Mouse (Mus musculus) forelimb bud, embryonic 11.5 days (tissue): ENCODE measurements at regions not wholly inside any gene's neighbourhood (a gene's known extent, or its start where the extent isn't known, plus 50 kb on each side); places are given as distances from the start of the nearest gene placed in this dataset.

Source experiments
- DNase-seq: peaks from one replicate; pipeline ENCODE4 v3.0.0-alpha.2; 2012; ENCODE audit warnings: low read depth, low spot score

DNA sequence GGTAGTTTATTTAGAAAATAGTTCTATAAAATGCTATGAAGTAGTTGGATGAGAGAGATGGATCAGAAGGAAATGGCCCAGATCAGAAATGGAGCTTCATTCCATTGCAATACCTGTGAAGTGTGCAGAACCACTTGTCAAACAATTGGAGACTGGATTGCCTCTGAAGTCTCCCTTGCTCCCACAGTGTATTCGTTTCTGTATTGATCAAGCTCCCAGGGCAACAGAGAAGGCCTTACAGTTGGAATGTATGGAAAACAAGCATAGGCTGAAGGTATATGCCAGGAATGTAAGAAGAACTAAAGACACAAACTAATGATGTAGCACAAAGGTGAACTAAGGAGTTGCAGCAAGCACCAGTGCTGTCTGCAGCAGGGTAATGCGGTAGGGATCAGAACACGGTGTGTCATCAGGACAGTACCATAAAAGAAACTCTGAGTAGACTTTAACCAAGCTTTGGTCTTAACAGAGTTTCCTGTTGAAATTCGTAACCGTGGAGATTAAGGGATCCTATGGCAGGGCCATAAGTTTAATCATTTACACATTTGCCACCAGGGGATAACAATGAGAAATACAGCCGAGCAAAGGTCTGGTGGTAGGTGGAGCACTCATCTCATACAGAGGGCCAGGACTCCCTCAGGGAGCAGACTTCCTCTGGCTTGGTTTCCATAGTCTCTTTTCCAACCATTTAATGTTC is 732.9 kb upstream of the 2610301B20Rik start:
- no peak for DNase-seq

DNA sequence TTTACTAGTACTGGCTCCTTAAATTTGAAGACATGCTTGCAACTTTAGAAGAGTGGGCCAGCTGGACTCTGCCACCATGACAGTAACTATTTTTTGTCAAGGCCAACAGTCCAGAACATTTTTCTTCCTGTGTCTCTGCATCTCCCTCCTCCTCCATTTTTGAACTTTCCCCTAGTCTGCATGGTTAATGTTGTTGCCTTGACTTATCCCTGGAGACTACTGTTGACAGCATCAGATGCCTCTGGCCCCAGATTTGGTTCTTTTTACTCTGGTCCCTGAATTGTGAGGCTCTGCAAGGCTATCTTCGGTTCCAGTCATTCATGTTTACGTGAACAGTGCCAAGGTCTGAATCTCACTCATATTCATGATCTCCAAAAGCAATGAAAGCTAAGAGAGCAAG is 724.4 kb upstream of the 2610301B20Rik start:
- no peak for DNase-seq

DNA sequence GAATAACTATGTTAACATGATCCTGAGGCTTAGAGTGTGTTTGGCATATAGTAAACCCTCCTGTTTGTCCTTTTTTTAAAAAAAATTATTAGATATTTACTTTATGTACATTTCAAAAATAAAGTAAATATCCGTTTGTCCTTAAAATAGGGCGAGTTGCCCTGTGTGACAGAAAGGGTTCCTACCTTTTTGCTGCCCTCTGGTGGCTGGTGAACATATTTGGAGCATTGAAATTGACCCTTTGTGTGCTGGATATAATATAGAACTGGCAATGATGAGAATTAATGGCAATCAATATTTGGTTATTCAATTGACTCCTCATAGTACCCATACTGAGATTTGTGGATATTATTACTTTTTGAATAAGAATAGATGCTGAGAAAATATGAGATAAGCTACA is 723.8 kb upstream of the 2610301B20Rik start:
- DNase-seq: no peak

GRCm38 (mm10) chr4:10155705-10156390 is 718.5 kb upstream of the 2610301B20Rik start:
- no peak for DNase-seq

DNA sequence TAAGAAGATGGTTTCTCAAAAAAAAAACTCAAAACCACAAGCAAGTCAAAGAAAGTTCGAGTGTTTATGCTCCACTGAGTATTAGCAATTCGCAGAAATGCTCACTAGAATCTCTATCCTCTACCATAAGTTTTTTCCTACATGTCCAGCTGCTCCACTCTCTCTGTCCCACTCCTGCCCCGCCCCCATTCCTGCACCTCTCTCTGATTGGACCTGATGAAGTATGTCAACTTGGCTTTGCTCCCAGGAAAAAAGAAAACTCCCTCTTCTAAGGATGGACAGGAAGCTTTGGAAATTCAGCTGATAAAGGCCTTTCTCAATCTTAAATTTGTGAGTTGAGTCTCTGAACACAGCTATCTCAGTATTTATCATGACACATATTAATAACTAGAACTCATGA is 684.4 kb upstream of the 2610301B20Rik start:
- DNase-seq: no peak

GRCm38 (mm10) chr4:10197245-10197943 is 676.9 kb upstream of the 2610301B20Rik start:
- DNase-seq: no peak

DNA sequence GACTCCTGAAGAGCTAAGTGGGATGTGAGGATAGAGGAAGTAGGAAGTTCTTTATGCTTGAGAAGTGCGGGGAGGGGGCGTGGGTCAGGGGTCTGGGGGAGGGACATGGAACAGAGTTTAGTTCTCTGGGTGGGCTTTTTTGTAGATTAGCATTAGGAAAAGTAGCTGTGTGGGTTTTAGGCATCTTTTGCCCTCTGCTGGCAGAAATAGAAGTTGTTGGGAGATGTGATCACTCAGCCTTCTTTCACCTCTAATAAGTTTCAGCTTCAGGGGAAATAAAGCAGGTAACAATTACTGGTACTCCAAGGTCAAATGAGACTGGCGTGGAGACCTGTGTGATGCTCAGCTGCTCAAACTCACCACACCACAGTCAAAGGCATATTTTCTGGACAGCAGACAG is 672.5 kb upstream of the 2610301B20Rik start:
- DNase-seq: peak; percentile 47

DNA sequence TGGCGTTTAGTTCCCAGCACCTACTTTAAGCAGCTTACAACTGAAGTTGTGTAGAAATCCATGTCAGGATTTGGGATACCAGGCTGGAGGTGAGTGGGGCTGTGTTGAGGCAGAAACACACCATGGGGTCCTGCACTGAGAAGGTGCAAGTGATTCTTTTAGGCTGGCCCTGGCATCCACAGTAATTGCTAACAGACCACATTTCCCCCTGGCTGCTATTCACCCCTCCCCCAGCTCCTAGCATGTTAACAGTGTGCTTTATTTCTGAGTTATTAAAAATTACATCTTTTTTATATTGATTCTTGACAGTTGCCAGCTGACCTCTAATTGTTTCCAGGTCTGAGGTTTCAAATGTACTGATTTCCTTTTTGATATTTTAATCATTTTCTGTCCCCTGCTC is 670.1 kb upstream of the 2610301B20Rik start:
- peak; percentile 60 for DNase-seq

- DNase-seq: no peak
Observed at GRCm38 (mm10) chr4:10209324-10209923, 664.9 kb upstream of the 2610301B20Rik start.

- no peak for DNase-seq
Observed at GRCm38 (mm10) chr4:10211303-10211702, 663.0 kb upstream of the 2610301B20Rik start.

DNA sequence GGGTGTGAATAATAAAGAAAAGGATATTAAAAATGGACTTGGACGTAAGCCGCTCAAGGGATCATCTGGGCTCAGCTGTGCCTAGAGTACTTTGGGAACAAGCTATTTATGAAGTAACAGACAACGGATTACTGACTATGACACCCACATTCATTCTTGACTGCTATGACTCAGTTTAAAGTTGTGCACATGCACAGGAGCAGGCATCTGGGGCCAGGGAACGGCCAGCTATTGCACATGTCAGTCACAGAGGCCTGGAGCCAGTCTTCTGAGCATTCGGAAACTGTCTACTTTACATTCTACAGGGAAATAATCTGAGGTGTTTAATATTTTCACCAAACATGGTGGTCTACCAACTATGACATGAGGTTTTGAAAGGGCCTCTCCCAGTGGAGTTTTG is 639.0 kb upstream of the 2610301B20Rik start:
- no peak for DNase-seq

DNA sequence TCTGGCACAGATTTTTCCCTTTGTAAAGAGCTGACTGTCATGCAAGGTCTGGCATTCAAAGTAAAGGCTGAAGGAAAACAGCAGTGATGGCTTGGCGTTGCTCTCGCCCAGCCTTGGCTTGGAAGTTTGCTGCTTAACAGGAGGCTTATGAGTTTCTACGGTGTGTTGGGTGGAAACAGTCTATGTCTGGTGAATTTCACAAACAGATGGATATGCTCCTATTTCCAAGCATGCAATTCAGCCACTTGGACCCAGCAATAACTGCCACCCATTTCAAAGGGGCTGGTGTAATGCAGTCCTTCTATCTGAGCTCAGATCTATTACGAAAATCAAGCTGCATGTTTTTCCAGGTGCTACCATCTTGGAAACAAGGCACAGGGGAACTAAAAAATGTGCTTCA is 632.2 kb upstream of the 2610301B20Rik start:
- no peak for DNase-seq

DNA sequence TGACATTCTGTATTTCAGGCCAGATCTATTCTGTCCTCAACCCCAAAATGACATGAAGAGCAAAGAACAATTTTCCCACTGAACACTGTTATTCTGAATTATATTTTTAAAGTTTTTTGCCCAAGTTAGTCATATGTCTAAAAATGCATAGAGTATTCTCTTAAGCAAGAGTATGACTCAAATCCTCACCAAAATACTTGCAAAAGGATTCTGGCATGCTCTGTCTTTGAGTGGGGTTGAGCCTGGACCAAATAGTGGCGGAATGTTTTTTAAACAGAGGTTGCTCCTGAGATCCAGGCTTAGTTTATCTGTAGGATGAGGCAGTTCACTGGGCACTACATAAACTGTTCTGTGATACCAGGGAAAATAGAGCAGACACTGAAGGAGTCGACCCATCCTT is 631.4 kb upstream of the 2610301B20Rik start:
- DNase-seq: no peak

- DNase-seq: no peak
Observed at GRCm38 (mm10) chr4:10254029-10254690, 620.1 kb upstream of the 2610301B20Rik start.

DNA sequence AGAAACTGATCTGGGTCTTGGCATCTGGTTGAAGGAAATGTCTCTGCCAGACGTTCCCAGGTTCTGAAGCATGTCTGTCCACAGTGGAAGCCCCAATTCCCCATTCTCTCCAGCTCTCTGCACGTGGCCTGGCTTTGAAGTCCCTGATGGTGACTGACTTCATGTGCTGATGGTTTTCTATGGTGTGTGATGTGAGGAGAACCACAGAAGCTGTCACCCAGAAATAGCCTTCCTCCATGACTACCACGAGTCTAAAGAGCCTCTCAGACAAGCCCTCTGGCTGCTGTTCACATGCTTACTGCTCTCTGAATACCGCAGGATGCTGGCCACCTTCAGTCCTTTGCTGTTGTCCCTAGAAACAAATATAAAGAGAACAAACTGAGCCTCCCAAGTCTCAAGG is 616.8 kb upstream of the 2610301B20Rik start:
- DNase-seq: no peak

GRCm38 (mm10) chr4:10260351-10260750 is 613.9 kb upstream of the 2610301B20Rik start:
- no peak for DNase-seq

GRCm38 (mm10) chr4:10265942-10266341 is 608.4 kb upstream of the 2610301B20Rik start:
- DNase-seq: no peak

DNA sequence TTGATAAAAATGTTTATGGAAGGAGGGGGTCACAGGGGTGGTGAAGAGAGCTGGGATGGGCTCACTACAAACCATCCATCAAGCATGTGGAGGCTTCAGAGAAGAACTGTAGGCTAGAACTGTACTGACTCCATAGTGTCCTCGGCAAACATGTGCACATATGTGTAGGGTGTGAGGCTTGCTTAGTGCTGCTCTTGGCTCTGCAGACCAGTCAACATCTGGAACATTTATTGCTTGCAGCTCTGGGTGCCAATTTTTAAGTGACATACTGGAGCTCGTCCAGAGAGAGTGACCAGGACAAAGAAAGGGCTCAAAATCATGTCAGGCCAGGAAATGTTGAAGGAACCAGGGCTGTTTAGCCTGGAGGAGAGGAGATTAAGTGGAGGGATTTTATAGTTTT is 588.7 kb upstream of the 2610301B20Rik start:
- DNase-seq: no peak

DNA sequence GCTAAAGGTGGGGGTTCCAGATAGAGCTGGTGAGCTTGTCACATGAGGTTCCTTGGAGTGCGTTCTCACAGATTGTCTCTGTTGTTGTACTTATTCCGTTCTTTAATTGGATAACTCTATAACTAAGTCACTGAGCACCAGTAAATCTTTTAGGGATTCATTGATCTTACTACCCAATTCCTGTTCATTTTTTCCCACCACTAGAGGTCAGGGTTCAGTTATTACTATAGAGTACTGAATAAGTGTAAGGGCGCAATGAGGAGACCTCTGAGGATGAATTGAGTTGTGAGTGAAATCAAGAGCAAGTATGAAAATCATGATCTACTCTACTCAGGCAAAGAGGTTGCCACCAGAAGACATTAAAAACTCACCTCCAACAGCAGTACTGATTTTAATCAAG is 584.0 kb upstream of the 2610301B20Rik start:
- no peak for DNase-seq

- DNase-seq: peak; percentile 19
Observed at GRCm38 (mm10) chr4:10295012-10295530, 579.2 kb upstream of the 2610301B20Rik start.

GRCm38 (mm10) chr4:10296220-10296619 is 578.1 kb upstream of the 2610301B20Rik start:
- DNase-seq: no peak

- DNase-seq: no peak
Observed at GRCm38 (mm10) chr4:10311886-10312285, 562.4 kb upstream of the 2610301B20Rik start.
